Mouse (Mus musculus) heart, adult 2 months (tissue): ENCODE results near the gene Pdxp.

Experiments
- CTCF ChIP-seq: fragments of 200-600 bp; IDR thresholded peaks from 2 replicates; pipeline ENCODE4 v1.8.1; 2022; ENCODE audit warnings: antibody characterized with exemption, mild to moderate bottlenecking, moderate library complexity
- EP300 ChIP-seq: fragments of 200-500 bp; IDR thresholded peaks from 2 replicates; pipeline ENCODE4 v1.6.1; 2011; ENCODE audit warnings: low read depth, low read length, control low read depth; ENCODE audit not compliant: insufficient read depth
- POLR2A ChIP-seq: fragments of 200-500 bp; IDR thresholded peaks from 2 replicates; pipeline ENCODE4 v1.6.1; 2011; ENCODE audit warnings: mild to moderate bottlenecking, low read depth, low read length, control low read depth; ENCODE audit not compliant: insufficient read depth

DNA sequence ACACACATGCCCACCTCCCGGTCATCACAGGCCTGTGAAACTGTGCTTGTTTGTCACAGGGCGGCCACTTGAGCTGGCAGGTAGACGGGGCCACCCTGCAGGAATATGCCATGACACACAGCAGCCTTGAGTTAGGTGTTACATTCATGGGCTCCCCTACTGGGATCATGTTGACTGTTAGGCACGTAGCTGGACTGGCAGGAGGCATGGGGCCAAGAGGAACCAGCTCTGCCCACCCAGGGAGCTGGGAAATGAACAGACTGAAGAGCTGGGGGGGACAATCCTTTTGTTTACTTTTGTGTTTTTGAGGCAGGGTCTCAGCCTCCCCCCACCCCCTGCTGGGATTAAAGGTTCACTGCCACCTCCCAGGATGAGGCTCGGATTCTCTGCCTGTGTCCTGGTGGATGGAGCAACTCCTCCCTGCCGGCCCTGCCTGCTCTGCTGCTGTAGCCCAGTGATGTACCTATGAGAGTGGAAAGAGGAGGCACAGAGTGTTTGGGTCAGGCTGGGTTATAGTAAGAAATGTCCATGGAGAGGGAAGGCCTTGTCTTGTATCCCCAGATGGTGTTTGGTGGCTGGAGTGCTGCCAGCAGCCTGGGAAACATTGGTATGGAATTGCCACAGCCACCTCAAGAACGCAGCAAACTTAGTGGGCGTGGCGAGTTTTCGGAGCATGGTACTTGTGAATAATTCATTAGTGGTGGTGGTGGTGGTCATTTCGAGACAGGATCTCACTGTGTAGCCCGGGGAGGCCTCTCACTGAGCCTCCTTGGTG lies 2.5 kb downstream of the Pdxp start:
- no peak for TF ChIP-seq CTCF
- TF ChIP-seq POLR2A, result no peak
- TF ChIP-seq EP300, result no peak; the same call in 1 of the 2 replicates
